8 mouse cellular contexts compared by ENCODE assay signal in genomic region chr8:124286461-124287124, GRCm38 (mm10). TPM values are rescaled to one million over a fixed set of nuclear protein-coding genes. Genes with fewer than 3 reads are reported as not detected.
A peak's percentile ranks its signal among the peaks of the same experiment; 100 is the strongest.
DNase-seq lines count a peak whose midpoint lies in the region; ATAC-seq and TF ChIP-seq lines count a peak whose summit lies in the region.

No protein-coding gene starts in this region.

- H3K4me1 ChIP-seq in limb, embryonic 11.5 days (ENCODE audit: control insufficient read depth, insufficient read depth, low read length), result peaks cover 21% of the 10 kb centered on the region
- peaks cover 22% of the 10 kb centered on the region for H3K4me1 ChIP-seq in small intestine, adult 2 months (ENCODE audit: control insufficient read depth, insufficient read depth, insufficient read length, low read length)

- no peak overlapping the region for H3K4me3 ChIP-seq in limb, embryonic 11.5 days (ENCODE audit: low read depth, low read length)
- H3K4me3 ChIP-seq in small intestine, adult 2 months (ENCODE audit: low read depth, low read length), result no peak overlapping the region

- H3K27ac ChIP-seq in limb, embryonic 11.5 days (replicated peaks; ENCODE audit: low read depth, low read length), result 0 out of 2 replicates have a peak overlapping the region, but pooled peaks have one; percentile 21
- H3K27ac ChIP-seq in small intestine, adult 2 months (ENCODE audit: insufficient read depth, low read depth, low read length), result no peak overlapping the region

- H3K27me3 ChIP-seq in limb, embryonic 11.5 days (ENCODE audit: control insufficient read depth, insufficient read depth, low read length), result no peaks in the 10 kb centered on the region
- no peaks in the 10 kb centered on the region for H3K27me3 ChIP-seq in small intestine, adult 2 months (ENCODE audit: control insufficient read depth, insufficient read depth, low read length)

- TF ChIP-seq CTCF in small intestine, adult 2 months (IDR thresholded peaks at IDR 0.05; ENCODE audit: extremely low read depth, insufficient read length, insufficient replicate concordance, low read depth, low read length), result peak; percentile 18; the same call in 1 of the 2 replicates

- no peak for TF ChIP-seq POLR2A in small intestine, adult 2 months (IDR thresholded peaks at IDR 0.05; ENCODE audit: low read depth, low read length)

- no peak overlapping the region for H3K4me2 ChIP-seq in limb, embryonic 11.5 days (ENCODE audit: low read depth, severe bottlenecking)

- peak; percentile 60 for DNase-seq in layer of hippocampus, adult 9-11 months
- DNase-seq in layer of hippocampus, postnatal 36 days, result no peak
- peak; percentile 64 for DNase-seq in embryo, embryonic 11 days
- DNase-seq in limb, embryonic 11.5 days (ENCODE audit: low spot score), result no peak
- no peak for DNase-seq in adrenal gland, adult 18-20 months (ENCODE audit: low spot score in 2 of 2)
- DNase-seq in testis, postnatal 10 days (ENCODE audit: low spot score), result no peak
- DNase-seq in urinary bladder, postnatal 10 days (ENCODE audit: low spot score), result no peak

- H3K9ac ChIP-seq in limb, embryonic 11.5 days (ENCODE audit: low read length), result no peak overlapping the region

- no peaks in the 10 kb centered on the region for H3K9me3 ChIP-seq in limb, embryonic 11.5 days (ENCODE audit: control insufficient read depth, low read length)

- WGBS in limb, embryonic 11.5 days, result 68% methylated on average over 4 of the region's 4 CpGs
- WGBS in small intestine, adult 2 months, result 38% methylated on average over 4 of the region's 4 CpGs

- H3K36me3 ChIP-seq in limb, embryonic 11.5 days (ENCODE audit: control insufficient read depth, insufficient read depth, low read length), result no peaks in the 10 kb centered on the region; the same call in 1 of the 2 replicates
- H3K36me3 ChIP-seq in small intestine, adult 2 months (ENCODE audit: control insufficient read depth, insufficient read depth, low read length), result no peaks in the 10 kb centered on the region

- no peak for ATAC-seq in limb, embryonic 11.5 days (ENCODE audit: insufficient number of reproducible peaks, low FRiP score, low TSS enrichment, low read depth)

RNA-seq across cellular contexts. Expression of gene Galnt2, which starts 55.4 kb away (rescaled TPM):
- total RNA-seq in layer of hippocampus, postnatal 36 days (2021), result 10 to 100 TPM; 32.6 to 45.9 TPM
- polyA plus RNA-seq in limb, embryonic 11.5 days (2014; fragmentation: Nextera tagmentation; extraction: Ambion mirVana), result 56.4 and 59.4 TPM in 2 replicates
- 8.1 and 9.4 TPM in 2 replicates for polyA plus RNA-seq in small intestine, adult 2 months (2012; rRNA removed)
- total RNA-seq in adrenal gland, adult 18-20 months (2021), result 10 to 100 TPM; 54.3 to 63.6 TPM

Comparison
In these comparisons a context has a peak if more than half of its experiments do, and no peak if none do; other contexts are left out.
1. DNase-seq: peak in layer of hippocampus, adult 9-11 months (single experiment) and embryo, embryonic 11 days (single experiment); none in layer of hippocampus, postnatal 36 days (0 of 2), limb, embryonic 11.5 days (single experiment), adrenal gland, adult 18-20 months (0 of 2), testis, postnatal 10 days (single experiment) and urinary bladder, postnatal 10 days (single experiment).